Mouse (Mus musculus): ENCODE data around the gene Shroom1.

DNA sequence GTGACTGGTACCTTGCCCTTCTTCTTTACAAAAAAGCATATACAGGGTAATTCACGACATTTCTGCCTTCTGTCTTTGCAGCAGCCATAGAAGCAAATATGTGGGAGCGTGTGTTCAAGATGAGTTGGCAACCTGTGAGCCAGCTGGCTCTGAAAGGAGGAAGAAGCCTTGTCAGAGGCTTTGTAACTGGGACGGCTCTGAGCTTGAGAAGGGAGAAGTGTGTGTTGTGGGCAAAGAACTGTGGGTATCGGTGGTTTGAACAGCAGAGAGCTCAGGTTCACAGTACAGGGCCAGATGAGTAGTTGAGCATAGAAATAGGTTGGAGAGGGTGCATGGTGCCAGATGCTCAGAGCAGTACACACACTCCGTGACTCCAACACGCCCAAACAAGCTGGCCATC, 39.9 kb downstream of the Shroom1 start:
- no peak for TF ChIP-seq CTCF (IDR thresholded peaks at IDR 0.05; ENCODE audit: low read depth)
- no peak for TF ChIP-seq EP300 (optimal IDR thresholded peaks at IDR 0.05)
